12 mouse cellular contexts compared by ENCODE assay signal in the genomic region with DNA sequence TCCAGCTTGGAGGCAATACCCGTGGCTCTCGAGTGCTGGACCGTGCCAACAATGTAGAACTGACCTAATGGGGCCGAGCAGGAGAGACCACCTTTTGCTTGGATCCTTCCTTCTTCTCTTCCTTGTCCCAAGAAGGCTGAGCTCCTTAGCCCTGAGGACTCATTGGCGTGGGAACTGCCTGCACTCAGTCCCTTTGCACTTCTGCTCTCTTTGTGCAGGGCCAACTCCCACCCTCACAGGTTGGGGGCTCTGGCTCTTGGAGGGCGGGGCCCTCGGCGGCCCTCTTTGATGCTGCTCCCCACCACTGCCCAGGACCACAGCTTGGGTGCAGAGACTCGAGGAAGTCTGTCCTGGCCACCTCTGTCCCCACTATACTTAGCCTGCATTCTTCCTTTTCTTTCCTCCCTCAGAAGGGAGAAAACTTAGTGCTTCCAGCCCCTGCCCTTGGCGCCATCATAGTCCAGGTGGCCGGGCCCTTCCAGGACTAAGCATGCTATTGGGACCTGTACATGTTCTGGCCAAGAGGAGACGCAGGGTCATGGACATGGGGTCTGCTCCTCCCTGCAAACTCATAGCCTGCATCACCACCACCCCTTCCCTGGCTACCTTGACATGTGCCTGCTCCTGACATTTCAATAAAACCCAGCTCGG. TPM values are rescaled to one million over a fixed set of nuclear protein-coding genes. Genes with fewer than 3 reads are reported as not detected.
DNase-seq lines count a peak whose midpoint lies in the region; ATAC-seq and TF ChIP-seq lines count a peak whose summit lies in the region.
"Had no signal": no experiment of that assay in that cellular context is flagged by ENCODE, and none has a peak within 500 bp of the region (broad histone marks: within the 10 kb centered on the region; RNA-seq: fewer than 3 reads in every experiment).

No protein-coding gene starts in this region.

- no peaks in the 10 kb centered on the region for H3K9me3 ChIP-seq in megakaryocyte, embryonic 14.5 days
- no peaks in the 10 kb centered on the region for H3K9me3 ChIP-seq in limb, embryonic 14.5 days (ENCODE audit: control insufficient read depth, low read length)
- H3K9me3 ChIP-seq in stomach, embryonic 15.5 days = no peaks in the 10 kb centered on the region

- TF ChIP-seq EP300 in heart, adult 2 months (IDR thresholded peaks at IDR 0.05; ENCODE audit: insufficient read depth, low read depth, low read length) = no peak

- peaks cover 15% of the 10 kb centered on the region for H3K4me1 ChIP-seq in heart, adult 2 months (ENCODE audit: control insufficient read depth, insufficient read depth, low read length)
- H3K4me1 ChIP-seq in megakaryocyte, embryonic 14.5 days = peaks cover 67% of the 10 kb centered on the region
- H3K4me1 ChIP-seq in limb, embryonic 14.5 days (ENCODE audit: control insufficient read depth, insufficient read depth, low read length) = peaks cover 19% of the 10 kb centered on the region
- peaks cover 31% of the 10 kb centered on the region for H3K4me1 ChIP-seq in stomach, embryonic 15.5 days

- intact Hi-C loops in heart, adult 2 months (cut with DNase I) = no loop called here
- intact Hi-C loops in heart, postnatal 10 days (cut with DNase I) = no loop called here

- H3K27me3 ChIP-seq in heart, adult 2 months (ENCODE audit: control insufficient read depth, insufficient read depth, low read length) = no peaks in the 10 kb centered on the region
- H3K27me3 ChIP-seq in megakaryocyte, embryonic 14.5 days (replicated peaks) = peaks cover 6% of the 10 kb centered on the region
- H3K27me3 ChIP-seq in limb, embryonic 14.5 days (ENCODE audit: control insufficient read depth, insufficient read depth, low read length) = no peaks in the 10 kb centered on the region
- no peaks in the 10 kb centered on the region for H3K27me3 ChIP-seq in stomach, embryonic 15.5 days (replicated peaks)
- H3K27me3 ChIP-seq: CH12.LX had no signal

- no peak overlapping the region for H3K4me3 ChIP-seq in heart, adult 2 months
- H3K4me3 ChIP-seq in megakaryocyte, embryonic 14.5 days (replicated peaks) = peak overlapping the region; percentile 100
- peak overlapping the region; percentile 91 for H3K4me3 ChIP-seq in limb, embryonic 14.5 days (replicated peaks; ENCODE audit: low read length)
- H3K4me3 ChIP-seq in stomach, embryonic 15.5 days (replicated peaks) = peak overlapping the region; percentile 89; the same call in 1 of the 2 replicates

- H3K79me2 ChIP-seq in heart, adult 2 months (replicated peaks; ENCODE audit: control insufficient read depth, insufficient read depth, low read length) = peaks cover 6% of the 10 kb centered on the region; the same call in 1 of the 2 replicates

- H3K9ac ChIP-seq in heart, adult 2 months (ENCODE audit: low read depth, low read length) = no peak overlapping the region
- H3K9ac ChIP-seq in limb, embryonic 14.5 days (ENCODE audit: low read depth, low read length, severe bottlenecking) = no peak overlapping the region
- no peak overlapping the region for H3K9ac ChIP-seq in stomach, embryonic 15.5 days

- no peak for DNase-seq in heart, adult 2 months
- no peak for DNase-seq in heart, postnatal 10 days
- DNase-seq in limb, embryonic 14.5 days (ENCODE audit: low spot score) = no peak
- DNase-seq in spleen, adult 12 weeks (ENCODE audit: low spot score) = no peak
- DNase-seq in cerebellum, adult 8-10 months = no peak
- DNase-seq: kidney, adult 8-10 months; lung, adult 2 months had no signal

- no peak for ATAC-seq in megakaryocyte, adult 5-6 weeks (ENCODE audit: poor library complexity, severe bottlenecking)
- ATAC-seq in limb, embryonic 14.5 days (ENCODE audit: low FRiP score, low read depth) = no peak
- ATAC-seq in stomach, embryonic 15.5 days (ENCODE audit: insufficient read depth, low FRiP score, low read depth) = no peak
- ATAC-seq: activated CD4-positive, CD25-positive, alpha-beta regulatory T cell, adult 4 months had no signal

- TF ChIP-seq CTCF in heart, adult 2 months (IDR thresholded peaks at IDR 0.05) = no peak

- 84% methylated on average over 13 of the region's 13 CpGs for WGBS in heart, adult 2 months
- 93% methylated on average over 13 of the region's 13 CpGs for WGBS in limb, embryonic 14.5 days
- 85% methylated on average over 13 of the region's 13 CpGs for WGBS in stomach, embryonic 15.5 days

- TF ChIP-seq POLR2A in heart, adult 2 months (IDR thresholded peaks at IDR 0.05; ENCODE audit: insufficient read depth, low read depth, low read length) = 0 out of 2 replicates have a peak, but pooled peaks have one; percentile 5
- no peak for TF ChIP-seq POLR2A in limb, embryonic 14.5 days (IDR thresholded peaks at IDR 0.05; ENCODE audit: borderline replicate concordance, extremely low read depth, insufficient read depth, insufficient read length)

- peaks cover 2% of the 10 kb centered on the region for H3K36me3 ChIP-seq in heart, adult 2 months (ENCODE audit: control insufficient read depth, insufficient read depth, low read length)
- H3K36me3 ChIP-seq in megakaryocyte, embryonic 14.5 days (replicated peaks; ENCODE audit: low read length) = peaks cover 43% of the 10 kb centered on the region
- peaks cover 39% of the 10 kb centered on the region for H3K36me3 ChIP-seq in limb, embryonic 14.5 days (ENCODE audit: control insufficient read depth, insufficient read depth, low read length)
- peaks cover 14% of the 10 kb centered on the region; the same call in 1 of the 2 replicates for H3K36me3 ChIP-seq in stomach, embryonic 15.5 days

- H3K27ac ChIP-seq in heart, adult 2 months = no peak overlapping the region
- no peak overlapping the region for H3K27ac ChIP-seq in limb, embryonic 14.5 days (replicated peaks; ENCODE audit: low read depth, low read length)
- no peak overlapping the region for H3K27ac ChIP-seq in stomach, embryonic 15.5 days

- H3K4me2 ChIP-seq in limb, embryonic 14.5 days (replicated peaks; ENCODE audit: low read depth, low read length, severe bottlenecking) = no peak overlapping the region
- peak overlapping the region; percentile 80 for H3K4me2 ChIP-seq in stomach, embryonic 15.5 days

RNA-seq across cellular contexts. Expression of a gene that starts 1.8 kb away (rescaled TPM):
- 10 to 100 TPM; 32.9 TPM for total RNA-seq in heart, adult 2 months (2021)
- 55.4 and 59.5 TPM in 2 replicates for polyA plus RNA-seq in heart, adult 2 months (2012; rRNA removed)
- 10 to 100 TPM; 40.3 to 43.8 TPM for total RNA-seq in heart, postnatal 10 days (2021)
- polyA plus RNA-seq in megakaryocyte, embryonic 14.5 days (2012; ENCODE audit: insufficient read depth, low replicate concordance) = 100 and 136 TPM in 2 replicates
- 20.3 and 23.7 TPM in 2 replicates for total RNA-seq in megakaryocyte, adult 5-6 weeks (2015)
- total RNA-seq in megakaryocyte, adult 5-6 weeks (2017) = 8.9 and 15.6 TPM in 2 replicates
- polyA plus RNA-seq in limb, embryonic 14.5 days (2012; rRNA removed) = 97.5 and 132 TPM in 2 replicates
- polyA plus RNA-seq in limb, embryonic 14.5 days (2014; fragmentation: Nextera tagmentation; extraction: Ambion mirVana) = 57.1 and 61.9 TPM in 2 replicates
- polyA plus RNA-seq in stomach, embryonic 15.5 days (2015; fragmentation: Nextera tagmentation; extraction: Ambion mirVana) = 47.8 and 49.4 TPM in 2 replicates

RNA-seq across cellular contexts. Expression of a gene that starts 2.0 kb away (rescaled TPM):
- total RNA-seq in heart, adult 2 months (2021) = 100 to 1,000 TPM; 278 to 344 TPM
- polyA plus RNA-seq in heart, adult 2 months (2012; rRNA removed) = 175 and 189 TPM in 2 replicates
- total RNA-seq in heart, postnatal 10 days (2021) = 100 to 1,000 TPM; 240 to 260 TPM
- 369 and 449 TPM in 2 replicates for polyA plus RNA-seq in megakaryocyte, embryonic 14.5 days (2012; ENCODE audit: insufficient read depth, low replicate concordance)
- 62.3 and 72.3 TPM in 2 replicates for total RNA-seq in megakaryocyte, adult 5-6 weeks (2015)
- total RNA-seq in megakaryocyte, adult 5-6 weeks (2017) = 53.7 and 59.0 TPM in 2 replicates
- 163 and 236 TPM in 2 replicates for polyA plus RNA-seq in limb, embryonic 14.5 days (2012; rRNA removed)
- 219 and 233 TPM in 2 replicates for polyA plus RNA-seq in limb, embryonic 14.5 days (2014; fragmentation: Nextera tagmentation; extraction: Ambion mirVana)
- 210 and 222 TPM in 2 replicates for polyA plus RNA-seq in stomach, embryonic 15.5 days (2015; fragmentation: Nextera tagmentation; extraction: Ambion mirVana)

RNA-seq across cellular contexts. Expression of a gene that starts 20.6 kb away (rescaled TPM):
- not detected for total RNA-seq in heart, adult 2 months (2021)
- polyA plus RNA-seq in heart, adult 2 months (2012; rRNA removed) = 0.12 TPM in 1 of 2 replicates, not detected in the other
- not detected for total RNA-seq in heart, postnatal 10 days (2021)
- polyA plus RNA-seq in megakaryocyte, embryonic 14.5 days (2012; ENCODE audit: insufficient read depth, low replicate concordance) = 4.3 TPM in 1 of 2 replicates, not detected in the other
- total RNA-seq in megakaryocyte, adult 5-6 weeks (2015) = 0.48 and 1.2 TPM in 2 replicates
- total RNA-seq in megakaryocyte, adult 5-6 weeks (2017) = 0.69 and 0.95 TPM in 2 replicates
- 0.06 and 0.09 TPM in 2 replicates for polyA plus RNA-seq in limb, embryonic 14.5 days (2012; rRNA removed)
- not detected in 2 replicates for polyA plus RNA-seq in limb, embryonic 14.5 days (2014; fragmentation: Nextera tagmentation; extraction: Ambion mirVana)
- not detected in 2 replicates for polyA plus RNA-seq in stomach, embryonic 15.5 days (2015; fragmentation: Nextera tagmentation; extraction: Ambion mirVana)
- total RNA-seq: CH12.LX had no signal
- polyA plus RNA-seq: activated CD4-positive, CD25-positive, alpha-beta regulatory T cell, adult 4 months had no signal

RNA-seq across cellular contexts. Expression of a gene that starts 24.4 kb away (rescaled TPM):
- under 1 TPM; 0.39 to 0.52 TPM for total RNA-seq in heart, adult 2 months (2021)
- polyA plus RNA-seq in heart, adult 2 months (2012; rRNA removed) = 0.08 TPM in 1 of 2 replicates, not detected in the other
- not detected for total RNA-seq in heart, postnatal 10 days (2021)
- polyA plus RNA-seq in megakaryocyte, embryonic 14.5 days (2012; ENCODE audit: insufficient read depth, low replicate concordance) = 2.6 TPM in 1 of 2 replicates, not detected in the other
- total RNA-seq in megakaryocyte, adult 5-6 weeks (2015) = not detected in 2 replicates
- total RNA-seq in megakaryocyte, adult 5-6 weeks (2017) = not detected in 2 replicates
- polyA plus RNA-seq in limb, embryonic 14.5 days (2012; rRNA removed) = 0.13 and 0.14 TPM in 2 replicates
- polyA plus RNA-seq in limb, embryonic 14.5 days (2014; fragmentation: Nextera tagmentation; extraction: Ambion mirVana) = 0.18 TPM in 1 of 2 replicates, not detected in the other
- polyA plus RNA-seq in stomach, embryonic 15.5 days (2015; fragmentation: Nextera tagmentation; extraction: Ambion mirVana) = 8.3 and 12.9 TPM in 2 replicates
- polyA plus RNA-seq: activated CD4-positive, CD25-positive, alpha-beta regulatory T cell, adult 4 months; lung, adult 2 months had no signal

RNA-seq across cellular contexts. Expression of a gene that starts 30.9 kb away (rescaled TPM):
- total RNA-seq in heart, adult 2 months (2021) = 1 to 10 TPM; 6.3 to 9.7 TPM
- polyA plus RNA-seq in heart, adult 2 months (2012; rRNA removed) = 5.9 and 6.1 TPM in 2 replicates
- total RNA-seq in heart, postnatal 10 days (2021) = 10 to 100 TPM; 12.5 to 14.5 TPM
- polyA plus RNA-seq in megakaryocyte, embryonic 14.5 days (2012; ENCODE audit: insufficient read depth, low replicate concordance) = 4.9 and 12.3 TPM in 2 replicates
- total RNA-seq in megakaryocyte, adult 5-6 weeks (2015) = 0.80 and 1.1 TPM in 2 replicates
- 1.7 TPM in 2 replicates for total RNA-seq in megakaryocyte, adult 5-6 weeks (2017)
- 6.6 and 6.9 TPM in 2 replicates for polyA plus RNA-seq in limb, embryonic 14.5 days (2012; rRNA removed)
- 6.5 and 7.0 TPM in 2 replicates for polyA plus RNA-seq in limb, embryonic 14.5 days (2014; fragmentation: Nextera tagmentation; extraction: Ambion mirVana)
- 11.8 and 11.9 TPM in 2 replicates for polyA plus RNA-seq in stomach, embryonic 15.5 days (2015; fragmentation: Nextera tagmentation; extraction: Ambion mirVana)
